Mouse (Mus musculus) C2C12 (cell line): ENCODE data around the gene Camk2d.

Experiments used
- CEBPB ChIP-seq: IDR thresholded peaks from one replicate; pipeline ENCODE4 v1.6.1; 2011; ENCODE audit warnings: low read depth, mild to moderate bottlenecking, control low read depth, moderate library complexity
- CTCF ChIP-seq: IDR thresholded peaks from one replicate; pipeline ENCODE4 v1.5.1; 2011; ENCODE audit not compliant: control insufficient read depth, insufficient read depth, insufficient read length
- FOSL1 ChIP-seq: IDR thresholded peaks from one replicate; pipeline ENCODE4 v1.8.0; 2011; ENCODE audit warnings: mild to moderate bottlenecking, low read length; ENCODE audit not compliant: poor library complexity, insufficient read depth, severe bottlenecking
- MAX ChIP-seq: IDR thresholded peaks from one replicate; pipeline ENCODE4 v1.6.1; 2011; ENCODE audit warnings: mild to moderate bottlenecking, control low read depth
- MYOD1 ChIP-seq: IDR thresholded peaks from one replicate; pipeline ENCODE4 v1.6.1; 2011; ENCODE audit warnings: low read depth; ENCODE audit not compliant: control insufficient read depth, insufficient read length
- MYOG ChIP-seq: IDR thresholded peaks from one replicate; pipeline ENCODE4 v1.6.1; 2011; ENCODE audit not compliant: control insufficient read depth, insufficient read length; ENCODE audit errors: extremely low read depth
- USF1 ChIP-seq: IDR thresholded peaks from one replicate; pipeline ENCODE4 v1.6.1; 2011; ENCODE audit warnings: low read depth, mild to moderate bottlenecking, control low read depth, moderate library complexity

- no peak for TF ChIP-seq CTCF
- no peak for TF ChIP-seq MAX
- TF ChIP-seq USF1, result no peak
- no peak for TF ChIP-seq MYOD1
- TF ChIP-seq CEBPB, result no peak
- TF ChIP-seq MYOG, result no peak
- TF ChIP-seq FOSL1, result no peak
Observed at GRCm38 (mm10) chr3:126777879-126778278, 181.8 kb downstream of the Camk2d start.
